Mouse (Mus musculus) skeletal muscle tissue, adult 2 months (tissue): ENCODE measurements at regions not wholly inside any gene's neighbourhood (a gene's known extent, or its start where the extent isn't known, plus 50 kb on each side); places are given as distances from the start of the nearest gene placed in this dataset.

Experiments
- DNase-seq: peaks from one replicate; pipeline ENCODE4 v3.0.0-alpha.2; 2012; ENCODE audit warnings: low read depth, low spot score

DNA sequence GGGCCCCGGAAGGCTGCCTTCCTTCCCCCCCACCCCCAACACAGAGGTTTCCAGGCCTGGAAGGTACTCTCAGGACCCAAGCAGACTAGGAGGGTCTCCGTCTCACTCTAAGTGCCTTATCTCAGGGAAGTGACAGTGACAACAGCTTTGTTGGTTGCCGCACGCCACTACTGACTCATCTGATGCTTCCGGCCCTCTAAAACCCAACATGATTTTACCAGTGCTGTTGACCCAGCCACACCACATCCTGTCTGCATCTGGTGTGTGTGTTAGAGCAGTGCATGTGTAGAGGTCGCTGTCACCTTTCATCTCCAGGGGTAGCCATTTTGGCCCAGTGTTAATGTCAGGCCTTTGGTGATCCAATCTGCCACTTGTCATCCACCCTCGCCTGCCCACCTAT is 206.5 kb downstream of the Rplp1 start:
- DNase-seq: no peak

- no peak for DNase-seq
Observed at GRCm38 (mm10) chr9:61707296-61707695, 207.0 kb downstream of the Rplp1 start.

DNA sequence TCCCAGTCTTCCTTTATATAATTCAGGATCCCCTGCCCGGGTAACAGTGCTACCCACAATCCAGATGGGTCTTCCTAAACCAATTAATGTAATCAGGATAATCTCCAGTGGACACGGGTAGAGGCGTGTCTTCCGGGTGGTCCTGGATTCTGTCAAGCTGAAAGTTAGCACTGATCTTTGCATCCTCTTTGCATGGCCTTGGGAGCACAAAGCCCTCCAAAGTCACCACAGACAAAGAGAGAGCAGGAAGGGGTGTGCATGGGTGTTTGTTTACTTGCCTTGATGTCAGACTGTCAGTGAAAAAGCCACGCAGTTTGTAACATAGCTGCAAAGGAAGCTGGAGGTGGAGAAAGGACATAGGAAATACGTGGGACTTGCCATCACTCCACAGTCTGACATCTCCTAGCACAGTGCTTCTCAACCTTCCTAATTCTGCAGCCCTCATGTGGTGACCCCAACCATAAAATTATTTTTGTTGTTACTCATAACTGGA is 208.0 kb downstream of the Rplp1 start:
- DNase-seq: no peak

DNA sequence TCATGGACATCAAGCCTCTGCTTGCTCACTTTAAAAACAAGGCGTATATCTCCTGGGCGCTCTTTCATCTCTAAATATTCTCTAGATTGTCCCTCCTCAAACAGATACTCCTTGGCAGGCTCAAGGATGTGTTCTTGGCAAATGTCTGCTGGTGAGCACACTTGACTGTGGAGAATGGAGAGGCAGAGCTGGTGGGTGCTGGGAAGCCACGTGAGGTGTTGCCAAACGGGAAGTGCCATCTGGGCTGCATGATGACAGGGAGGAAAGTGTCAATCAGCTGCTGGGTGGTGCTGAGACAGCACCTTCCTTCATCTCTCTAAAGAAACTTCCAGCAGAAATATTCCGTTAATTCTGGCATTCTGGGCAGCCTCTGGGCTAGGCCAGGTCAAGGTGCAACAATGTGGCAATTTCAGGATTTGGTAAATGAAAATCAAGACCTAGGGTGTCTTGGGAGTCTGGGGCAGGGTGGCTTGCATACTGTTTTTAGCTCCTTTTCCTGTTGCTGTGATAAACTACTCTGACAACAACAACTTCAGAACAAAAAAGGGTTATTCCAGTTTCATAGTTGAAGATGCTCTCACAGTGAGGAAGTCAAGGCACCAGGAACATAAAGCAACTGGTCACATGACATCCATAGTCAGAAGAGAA is 208.6 kb downstream of the Rplp1 start:
- peak; percentile 30 for DNase-seq

- DNase-seq: no peak
Observed at GRCm38 (mm10) chr9:61703301-61703700, 211.0 kb downstream of the Rplp1 start.

DNA sequence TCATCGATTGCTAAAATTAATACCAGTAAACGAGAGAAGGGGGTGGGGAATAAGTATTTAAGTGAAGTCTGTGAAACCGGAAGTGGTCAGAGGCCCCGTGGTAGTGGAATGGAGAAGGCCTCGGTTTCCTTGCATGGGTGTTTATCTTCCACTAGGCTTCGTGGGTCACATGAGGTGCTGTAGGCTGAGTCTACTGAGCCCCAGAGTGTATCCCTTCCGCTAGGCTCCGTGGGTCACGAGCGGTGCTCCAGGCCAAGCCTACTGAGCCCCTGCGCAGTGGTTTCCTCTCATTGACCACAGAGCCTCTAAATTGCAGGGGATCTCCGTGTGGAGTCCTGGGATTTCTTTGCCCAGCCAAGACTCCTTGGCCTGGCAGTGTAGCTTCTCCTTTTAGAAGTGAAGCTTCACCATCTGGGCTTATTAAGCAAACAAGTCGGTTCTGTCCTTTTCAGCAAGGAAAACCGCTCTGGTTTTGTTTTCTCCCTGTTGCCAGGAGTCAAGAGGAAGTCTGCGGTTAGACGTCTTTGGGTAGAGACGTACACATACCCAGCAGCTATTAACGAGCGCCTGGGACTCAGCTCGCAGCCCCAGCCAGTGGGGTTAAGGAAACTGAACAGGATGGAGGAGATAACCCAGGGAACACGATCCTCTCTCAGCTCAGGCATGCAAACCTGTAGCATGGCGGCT is 211.9 kb downstream of the Rplp1 start:
- peak; percentile 65 for DNase-seq

GRCm38 (mm10) chr9:61700576-61700975 is 213.8 kb downstream of the Rplp1 start:
- no peak for DNase-seq

DNA sequence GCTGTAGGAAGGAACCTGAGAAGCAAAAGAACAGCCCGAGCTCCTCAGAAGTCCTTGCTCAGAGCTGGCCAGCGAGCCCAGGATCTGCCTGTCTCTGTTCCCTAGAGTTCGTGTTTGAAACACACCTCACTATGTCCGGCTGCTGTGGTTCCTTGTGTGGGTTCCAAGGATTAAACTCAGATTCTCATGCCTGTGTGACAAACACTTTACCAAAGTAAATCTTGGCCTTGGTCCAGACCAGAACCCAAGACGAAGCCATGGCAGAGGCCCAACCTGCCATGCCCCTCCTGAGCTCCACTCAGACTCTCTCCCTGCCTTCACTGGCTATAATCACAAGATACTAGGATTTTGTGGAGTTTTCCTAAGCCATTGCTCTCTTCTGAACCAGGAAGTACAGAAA is 214.7 kb downstream of the Rplp1 start:
- DNase-seq: no peak

DNA sequence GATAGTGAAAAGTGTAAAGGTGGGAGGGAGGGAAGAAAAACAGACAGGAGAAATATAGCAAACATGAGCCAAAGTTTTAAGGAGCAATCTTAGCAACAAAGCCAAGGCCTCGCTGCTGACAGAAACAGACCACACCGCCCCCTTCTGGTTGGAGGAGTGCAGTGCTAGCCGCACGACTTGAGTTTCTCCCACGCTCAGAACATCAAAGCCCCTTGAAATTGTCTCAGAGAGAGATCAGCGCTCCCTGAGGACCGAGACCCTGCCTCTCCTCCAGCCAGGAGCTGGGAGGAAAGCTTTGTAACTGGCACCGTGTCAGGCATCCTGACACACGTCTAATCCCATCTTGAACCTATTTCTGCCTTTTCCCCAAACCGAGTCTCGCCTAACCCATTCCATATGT is 216.4 kb downstream of the Rplp1 start:
- DNase-seq: peak; percentile 44

GRCm38 (mm10) chr9:61696831-61697230 is 217.5 kb downstream of the Rplp1 start:
- no peak for DNase-seq

GRCm38 (mm10) chr9:61695821-61696220 is 218.5 kb downstream of the Rplp1 start:
- DNase-seq: no peak

GRCm38 (mm10) chr9:61695381-61695791 is 219.0 kb downstream of the Rplp1 start:
- no peak for DNase-seq

DNA sequence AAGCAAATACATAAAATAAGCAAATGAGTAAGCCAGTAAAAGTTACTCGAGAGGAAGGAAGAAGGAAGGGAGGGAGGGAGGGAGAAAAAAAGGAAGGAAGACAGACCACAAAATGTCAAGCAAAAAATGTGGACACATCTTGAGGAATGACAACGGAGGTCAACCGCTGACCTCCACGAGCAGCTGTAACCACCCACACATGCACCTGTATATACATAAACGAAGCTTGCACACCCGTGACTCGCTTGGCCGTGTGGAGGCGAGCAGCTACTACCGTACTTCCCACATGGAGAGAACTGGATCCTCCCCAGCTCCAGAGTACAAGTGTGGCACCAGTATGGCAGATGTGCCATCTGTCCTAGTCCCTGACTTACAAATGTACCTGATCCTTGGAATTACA is 220.1 kb downstream of the Rplp1 start:
- DNase-seq: no peak

DNA sequence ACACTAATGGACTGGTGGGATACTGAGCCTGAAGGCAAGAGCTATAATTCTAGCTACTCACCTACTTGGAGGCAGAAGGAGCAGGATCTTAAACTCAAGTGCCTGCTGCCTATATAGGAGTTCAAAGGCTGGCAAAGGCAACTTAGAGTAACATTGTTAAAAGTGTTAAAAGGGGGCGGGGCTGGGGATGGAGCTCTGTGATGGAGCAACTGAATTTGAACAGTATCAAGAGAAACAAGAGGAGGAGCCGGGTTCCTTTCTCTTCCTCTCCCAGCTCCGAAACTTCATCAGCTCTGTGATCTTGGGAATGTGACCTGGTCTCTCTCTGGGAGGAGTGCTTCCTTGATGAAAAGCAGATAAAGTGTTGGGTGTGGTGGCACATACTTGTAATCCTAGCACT is 223.6 kb downstream of the Rplp1 start:
- DNase-seq: no peak

GRCm38 (mm10) chr9:61689939-61690338 is 224.4 kb downstream of the Rplp1 start:
- DNase-seq: peak; percentile 10

DNA sequence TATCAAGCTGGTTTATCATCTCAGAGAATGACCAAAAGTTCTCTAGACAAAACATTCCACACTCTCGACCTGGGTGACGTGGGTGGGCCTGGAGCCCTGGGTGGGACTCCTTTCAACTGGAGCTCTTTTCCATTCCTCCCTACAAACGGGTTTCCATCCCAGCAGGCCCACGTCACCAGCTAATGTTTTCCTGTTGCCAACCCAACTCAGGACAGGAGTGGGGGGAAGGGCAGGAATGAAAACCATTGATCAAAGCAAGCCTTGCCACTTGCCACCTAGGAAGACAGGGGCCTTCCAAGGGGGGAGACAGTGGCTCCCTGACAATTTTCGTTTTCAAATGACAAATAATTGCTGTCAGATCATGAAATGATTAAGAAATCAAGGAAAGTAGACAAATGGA is 224.8 kb downstream of the Rplp1 start:
- DNase-seq: no peak

- DNase-seq: no peak
Observed at GRCm38 (mm10) chr9:61683557-61683956, 230.8 kb downstream of the Rplp1 start.

GRCm38 (mm10) chr9:61682744-61683259 is 231.5 kb downstream of the Rplp1 start:
- DNase-seq: no peak

DNA sequence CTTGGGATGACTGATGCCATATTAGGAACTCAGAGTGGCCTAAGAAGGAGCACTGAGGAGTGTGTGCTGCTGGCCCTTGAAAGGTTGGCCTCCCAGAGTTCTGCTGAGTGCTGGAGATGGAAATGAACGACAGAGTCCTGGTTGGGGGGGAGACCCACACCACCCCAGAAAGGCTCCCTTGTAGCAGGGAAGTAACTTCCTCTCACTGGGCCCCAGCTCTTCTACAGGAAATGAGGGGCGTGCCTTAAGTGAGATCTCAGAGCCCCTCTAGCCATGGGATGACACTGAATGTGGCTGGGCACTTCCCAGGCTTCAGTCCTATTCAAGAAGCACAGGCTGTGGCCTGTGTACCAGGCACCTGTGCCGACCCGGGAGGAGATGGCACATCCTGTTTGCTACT is 232.0 kb downstream of the Rplp1 start:
- DNase-seq: no peak

DNA sequence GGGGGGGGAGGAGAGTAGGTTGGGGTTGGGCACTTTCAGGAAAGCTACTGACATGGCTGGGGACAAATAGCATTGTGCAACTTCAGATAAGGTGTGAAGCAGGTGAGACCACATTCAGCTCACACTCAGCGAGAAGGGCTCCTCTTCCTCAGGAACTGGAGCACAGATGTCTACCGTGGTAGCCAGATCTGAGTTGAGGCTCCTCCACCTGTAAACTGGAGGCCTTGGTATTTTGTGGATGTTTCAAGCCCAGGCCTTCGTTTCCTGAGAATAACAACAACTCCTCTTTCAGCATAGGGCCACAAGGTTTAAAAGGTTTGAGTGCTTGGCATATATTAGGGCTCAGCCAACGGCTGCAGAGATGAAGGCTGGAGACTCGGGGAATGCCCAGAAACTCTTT is 232.9 kb downstream of the Rplp1 start:
- DNase-seq: no peak

- peak; percentile 27 for DNase-seq
Observed at GRCm38 (mm10) chr9:61680911-61681311, 233.4 kb downstream of the Rplp1 start.

DNA sequence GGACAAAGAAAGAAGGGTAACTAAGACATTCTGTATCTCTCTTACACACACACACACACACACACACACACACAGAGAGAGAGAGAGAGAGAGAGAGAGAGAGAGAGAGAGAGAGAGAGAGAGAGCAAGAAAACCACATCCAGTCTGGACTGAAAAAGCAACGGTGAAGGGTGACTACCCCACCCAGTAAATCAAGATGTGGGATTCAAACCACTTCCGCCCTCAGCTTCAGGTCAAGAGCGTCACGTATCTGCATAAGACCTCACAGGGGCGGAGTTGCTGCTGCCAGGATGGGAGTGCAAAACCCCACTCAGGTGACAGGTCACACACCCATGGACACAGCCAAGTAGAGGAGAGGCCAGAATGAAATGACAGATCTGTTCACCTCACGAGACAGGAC is 234.7 kb downstream of the Rplp1 start:
- DNase-seq: peak; percentile 36

GRCm38 (mm10) chr9:61677603-61678002 is 236.7 kb downstream of the Rplp1 start:
- DNase-seq: no peak
